Mouse (Mus musculus): ENCODE results near the gene Usp26.

Usp26 gene

GRCm38 (mm10) chrX:51801133-51801532 is at the start of gene Usp26:
TSS of gene Usp26 (minus strand) at chrX:51801233.
- no peak for DNase-seq (ENCODE audit: low read depth)

DNA sequence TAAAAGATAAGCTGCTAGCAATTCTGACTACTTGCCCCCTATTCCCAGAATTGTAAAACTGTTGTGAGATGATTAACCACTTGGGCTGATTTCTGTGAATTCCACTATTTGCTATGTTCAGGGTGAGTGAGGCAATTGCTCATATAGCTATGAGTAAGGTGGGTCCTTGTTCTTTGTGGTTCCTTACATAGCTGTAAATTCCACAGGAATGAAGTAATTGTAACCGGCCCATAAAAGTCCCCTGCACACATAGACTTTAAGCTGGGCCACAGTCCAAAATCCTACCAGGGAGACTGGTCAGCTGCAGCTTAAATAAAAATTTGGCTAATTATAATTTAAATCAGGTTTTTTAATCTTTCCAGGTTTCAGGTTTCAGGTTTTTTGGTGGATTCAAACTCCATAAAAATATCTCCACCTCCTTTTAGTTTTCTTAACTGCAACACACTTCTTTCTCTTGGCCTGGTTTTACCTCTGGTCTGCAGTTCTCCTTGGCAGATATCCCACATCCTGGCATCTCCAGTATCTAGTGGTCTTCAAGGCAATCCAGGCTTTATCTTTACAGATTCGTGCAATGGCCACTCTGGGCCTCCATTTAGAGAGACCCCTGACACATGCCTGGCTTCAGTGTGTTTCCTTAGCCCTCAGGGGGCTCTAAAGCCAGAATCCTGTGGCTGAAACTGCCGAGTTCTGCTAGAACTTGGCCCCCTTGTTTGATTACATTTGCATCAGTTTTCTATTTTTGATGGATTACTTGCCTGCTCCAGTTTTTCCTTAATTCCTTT is 13.6 kb upstream of the Usp26 start:
- DNase-seq (ENCODE audit: low read depth), result no peak

DNA sequence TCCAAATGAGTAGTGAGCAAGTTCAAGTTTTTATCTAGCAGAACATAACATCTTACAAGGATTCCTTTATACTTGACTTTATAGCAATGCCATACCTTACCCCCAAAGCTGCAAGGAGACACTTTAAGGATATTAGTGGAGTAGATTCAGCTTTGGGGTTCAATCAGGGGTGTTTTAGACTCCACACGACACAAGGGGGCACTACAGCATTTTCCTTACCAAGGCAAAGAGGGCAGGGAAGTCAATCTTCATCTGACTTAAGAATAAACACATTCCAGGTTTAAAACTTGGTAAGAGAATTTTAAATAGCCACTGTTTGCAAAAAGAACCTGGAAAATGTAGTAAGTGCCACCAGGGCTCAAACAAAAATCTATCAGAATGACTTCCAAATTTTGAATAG is 33.6 kb downstream of the Usp26 start:
- DNase-seq (ENCODE audit: low read depth), result no peak

DNA sequence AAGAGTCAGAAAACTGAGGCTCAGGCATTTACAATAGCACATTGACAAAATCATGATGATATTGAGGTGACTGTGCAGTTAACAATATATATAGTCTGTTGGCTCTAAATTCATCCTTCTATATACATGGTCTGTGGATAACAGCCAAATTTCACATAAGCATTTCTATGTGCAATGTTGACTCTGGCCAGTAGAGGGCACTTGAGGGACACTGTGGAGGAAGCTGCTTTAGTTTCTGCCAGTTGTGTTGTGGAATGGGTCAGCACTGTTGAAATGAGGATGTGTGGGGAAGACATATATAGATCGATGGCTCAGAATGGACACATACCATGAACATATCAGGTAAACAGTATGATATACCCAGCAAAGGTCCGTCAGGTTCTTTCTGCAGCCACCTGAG is 64.6 kb downstream of the Usp26 start:
- peak; percentile 10 for DNase-seq (ENCODE audit: low read depth)

- DNase-seq (ENCODE audit: low read depth), result no peak
These were observed 86.8 kb downstream of the Usp26 start for GRCm38 (mm10) chrX:51714086-51714745.

DNA sequence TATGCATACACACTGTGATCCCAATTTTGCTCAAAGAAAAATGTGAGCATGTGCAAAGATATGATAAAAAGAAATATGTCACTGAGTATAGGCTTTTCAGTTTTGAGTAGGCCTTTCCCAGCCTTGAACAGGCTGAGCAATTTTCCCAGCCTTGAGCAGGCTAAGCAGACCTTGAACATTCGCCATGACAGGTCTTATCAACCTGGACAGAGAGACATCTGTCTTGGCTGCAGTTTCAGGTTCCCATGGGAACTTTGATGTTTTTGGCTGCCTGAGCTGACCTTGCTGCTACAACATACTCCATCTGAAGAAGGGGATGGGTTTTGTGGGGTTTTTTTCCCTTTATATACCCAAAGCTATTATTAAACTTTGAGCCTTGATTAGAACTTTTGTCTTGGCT is 88.0 kb downstream of the Usp26 start:
- no peak for DNase-seq (ENCODE audit: low read depth)
